Mouse (Mus musculus): Measurements from ENCODE around the gene Sycp3. TPM values are rescaled to one million over a fixed set of nuclear protein-coding genes. Genes with fewer than 3 reads are reported as not detected.
"Not testable (repeated sequence)": the region's sequence is repeated elsewhere in the genome, so short reads cannot be mapped to it uniquely, and the experiment has no call there.

Sycp3 gene
- polyA plus RNA-seq, 1 experiment from 2014 or later = not detected

DNA sequence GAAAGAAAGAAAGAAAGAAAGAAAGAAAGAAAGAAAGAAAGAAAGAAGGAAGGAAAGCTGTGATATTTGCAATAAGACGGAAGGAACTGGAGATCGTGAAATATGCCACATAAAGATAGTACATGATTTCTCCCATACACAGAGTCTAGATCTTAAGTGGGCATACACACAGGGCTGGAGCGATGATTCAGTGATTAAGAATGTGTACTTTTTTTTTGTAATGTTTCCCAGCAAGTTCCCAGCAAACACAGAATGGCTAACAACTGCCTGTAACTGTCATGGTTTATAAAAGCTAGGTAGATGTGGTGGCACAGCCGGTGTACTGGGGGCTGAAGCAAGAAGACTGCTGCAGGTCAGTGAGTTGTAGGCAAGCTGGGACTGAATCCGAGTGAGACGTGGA, 7.4 kb upstream of the Sycp3 start:
- no peaks in the 10 kb centered on the region for H3K27me3 ChIP-seq
- WGBS = 83% methylated on average over 6 of the region's 6 CpGs

DNA sequence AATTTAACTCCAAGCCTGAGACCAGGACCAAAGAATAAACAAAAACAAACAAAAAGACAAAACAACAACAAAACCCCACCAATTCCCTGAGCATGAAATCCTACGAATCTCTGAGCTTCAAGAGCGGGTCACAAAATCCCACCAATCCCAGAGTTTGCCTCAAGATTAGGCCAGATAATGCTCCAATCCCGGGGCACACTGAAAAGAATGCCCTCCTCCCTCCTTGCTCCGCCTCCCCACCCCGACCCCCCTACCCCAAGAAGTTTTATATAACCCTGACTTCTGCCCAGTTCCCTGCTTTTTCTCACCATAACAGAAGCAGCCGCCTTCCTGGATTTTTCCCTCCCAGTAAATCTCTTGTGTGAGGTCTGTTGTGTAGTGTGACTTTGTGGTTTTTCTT, 1.6 kb upstream of the Sycp3 start:
- Histone ChIP-seq H3K9me3 (replicated peaks) (no peaks in the 10 kb centered on the region), H3K27ac (replicated peaks) (no peak overlapping the region), H3K4me1 (no peaks in the 10 kb centered on the region), H3K4me2 (replicated peaks) (no peak overlapping the region), H3K9ac (no peak overlapping the region), H3K4me3 (replicated peaks) (no peak overlapping the region), H3K27me3 (no peaks in the 10 kb centered on the region), H3K36me3 (no peaks in the 10 kb centered on the region)
- no peak for ATAC-seq (ENCODE audit: insufficient number of reproducible peaks, low FRiP score, low TSS enrichment, low read depth)
- WGBS = 40% methylated on average over 6 of the region's 6 CpGs

More for the DNA sequence above, 7.4 kb upstream of the Sycp3 start:
- ATAC-seq (ENCODE audit: insufficient number of reproducible peaks, low FRiP score, low TSS enrichment, low read depth) = no peak
- no peaks in the 10 kb centered on the region for H3K4me1 ChIP-seq
- H3K27ac ChIP-seq (replicated peaks) = no peak overlapping the region
- H3K36me3 ChIP-seq = no peaks in the 10 kb centered on the region
- no peak overlapping the region for H3K9ac ChIP-seq
- H3K4me3 ChIP-seq (replicated peaks) = no peak overlapping the region
- H3K9me3 ChIP-seq (replicated peaks) = no peaks in the 10 kb centered on the region
- H3K4me2 ChIP-seq (replicated peaks) = no peak overlapping the region

DNA sequence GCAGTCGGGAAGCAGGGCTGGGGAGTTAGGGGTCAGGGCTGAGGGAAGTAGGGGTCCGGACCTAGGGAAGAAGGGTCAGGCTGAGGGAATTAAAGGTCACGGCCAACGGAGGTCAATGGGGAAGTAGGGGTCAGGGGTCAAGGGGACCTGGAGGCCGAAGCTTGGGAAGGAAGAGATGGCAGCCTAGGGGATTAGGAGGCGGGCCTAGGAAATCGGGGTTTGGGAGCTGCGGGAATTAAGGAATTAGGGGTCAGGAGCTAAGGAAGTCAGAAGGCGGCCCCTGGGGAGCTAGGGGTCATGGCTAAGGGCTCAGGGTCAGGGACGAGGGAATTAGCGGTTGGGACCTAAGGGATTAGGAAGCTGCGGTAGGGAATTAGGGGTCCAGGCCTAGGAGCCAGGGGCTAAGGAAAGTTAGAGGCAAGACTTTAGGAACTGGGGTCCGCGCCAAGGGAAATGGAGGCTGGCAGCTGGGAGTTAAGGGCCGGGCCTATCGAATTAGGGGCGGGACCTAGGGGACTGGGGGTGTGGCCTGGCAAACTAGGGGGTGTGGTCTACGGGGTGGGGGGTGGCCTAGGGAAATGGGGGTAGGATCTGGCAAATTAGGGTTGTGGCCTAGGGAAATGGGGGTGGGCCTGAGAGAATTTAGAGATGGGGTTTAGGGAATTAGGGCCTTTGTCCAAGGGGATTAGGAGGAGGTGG, 902 bp downstream of the Sycp3 start:
- Histone ChIP-seq H3K36me3 (no peaks in the 10 kb centered on the region), H3K9ac (no peak overlapping the region), H3K4me3 (replicated peaks) (no peak overlapping the region), H3K4me2 (replicated peaks) (no peak overlapping the region), H3K27me3 (no peaks in the 10 kb centered on the region), H3K4me1 (no peaks in the 10 kb centered on the region), H3K9me3 (replicated peaks) (no peaks in the 10 kb centered on the region), H3K27ac (replicated peaks) (no peak overlapping the region)
- 62% methylated on average over 18 of the region's 18 CpGs for WGBS
- ATAC-seq (ENCODE audit: insufficient number of reproducible peaks, low FRiP score, low TSS enrichment, low read depth) = no peak

DNA sequence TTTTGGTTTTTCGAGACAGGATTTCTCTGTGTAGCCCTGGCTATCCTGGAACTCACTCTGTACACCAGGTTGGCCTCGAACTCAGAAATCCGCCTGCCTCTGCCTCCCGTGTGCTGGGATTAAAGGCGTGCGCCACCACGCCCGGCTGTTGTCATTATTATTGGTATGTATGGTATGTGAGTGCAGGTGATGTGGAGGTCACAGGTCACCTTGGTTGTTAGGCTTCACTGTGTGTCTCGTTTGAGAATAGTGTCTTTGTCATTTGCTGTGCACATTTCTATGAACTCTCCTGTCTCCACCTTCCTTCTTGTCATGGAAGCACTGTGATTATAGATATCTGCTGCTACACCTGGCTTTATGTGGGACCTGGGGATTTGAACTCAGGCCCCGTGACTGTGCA, 23.5 kb downstream of the Sycp3 start:
- not testable (repeated sequence) for H3K4me3 ChIP-seq (replicated peaks); H3K4me1 ChIP-seq; H3K27me3 ChIP-seq

DNA sequence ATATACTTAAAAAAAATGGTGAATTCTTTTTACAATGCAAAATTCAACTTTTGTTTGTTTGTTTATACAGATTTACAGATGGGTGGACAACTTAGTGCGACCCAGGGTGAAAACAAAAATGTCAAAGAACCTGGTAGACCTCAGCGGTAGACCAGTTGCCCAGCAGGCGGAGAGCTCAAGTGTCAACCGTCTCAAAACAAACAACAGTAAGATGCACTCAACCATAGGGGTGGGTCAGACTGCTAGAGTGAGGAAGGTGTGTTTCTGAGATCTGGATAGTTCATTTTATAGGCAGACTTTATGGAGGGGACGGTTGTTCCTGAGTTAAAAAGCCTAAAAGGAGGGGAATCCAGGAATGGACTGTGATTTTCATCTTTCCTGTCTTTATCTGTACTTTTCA, 29.3 kb downstream of the Sycp3 start:
- Histone ChIP-seq H3K27ac (replicated peaks) (no peak overlapping the region), H3K4me1 (no peaks in the 10 kb centered on the region), H3K4me3 (replicated peaks) (no peak overlapping the region), H3K4me2 (replicated peaks) (no peak overlapping the region), H3K9me3 (replicated peaks) (no peaks in the 10 kb centered on the region), H3K27me3 (no peaks in the 10 kb centered on the region), H3K36me3 (0 out of 2 replicates have a peak, but pooled peaks cover 7% of the 10 kb centered on the region), H3K9ac (no peak overlapping the region)
- WGBS = 86% methylated on average over 5 of the region's 5 CpGs
- no peak for ATAC-seq (ENCODE audit: insufficient number of reproducible peaks, low FRiP score, low TSS enrichment, low read depth)

More for the DNA sequence above, 23.5 kb downstream of the Sycp3 start:
- H3K36me3 ChIP-seq; H3K27ac ChIP-seq (replicated peaks); H3K9ac ChIP-seq; ATAC-seq (ENCODE audit: insufficient number of reproducible peaks, low FRiP score, low TSS enrichment, low read depth); H3K9me3 ChIP-seq (replicated peaks); H3K4me2 ChIP-seq (replicated peaks): not testable (repeated sequence)
- WGBS = 87% methylated on average over 10 of the region's 10 CpGs

DNA sequence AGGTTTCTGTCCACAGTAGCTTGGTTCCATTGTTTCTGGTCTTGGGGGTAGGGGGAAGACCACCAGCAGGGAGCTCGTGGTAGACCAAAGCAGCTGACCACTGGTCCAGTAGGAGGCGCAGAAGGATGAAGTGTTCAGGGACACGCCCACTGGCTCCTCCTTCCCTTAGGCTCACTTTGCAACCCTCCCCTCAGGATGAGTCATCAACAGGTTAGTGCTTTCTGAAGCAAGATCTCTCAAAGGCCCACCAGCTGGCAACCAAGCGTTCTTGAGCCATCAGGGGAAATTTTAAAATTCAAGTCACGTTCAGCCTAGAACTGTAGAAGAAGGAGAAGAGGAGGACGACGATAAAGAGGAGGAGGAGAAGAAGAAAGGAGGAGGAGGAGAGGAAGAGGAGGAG, 32.3 kb downstream of the Sycp3 start:
- no peaks in the 10 kb centered on the region for H3K36me3 ChIP-seq
- no peak overlapping the region for H3K4me3 ChIP-seq (replicated peaks)
- WGBS = 66% methylated on average over 7 of the region's 7 CpGs
- no peak overlapping the region for H3K9ac ChIP-seq
- H3K27me3 ChIP-seq = no peaks in the 10 kb centered on the region
- H3K4me1 ChIP-seq = no peaks in the 10 kb centered on the region
- no peaks in the 10 kb centered on the region for H3K9me3 ChIP-seq (replicated peaks)
- no peak for ATAC-seq (ENCODE audit: insufficient number of reproducible peaks, low FRiP score, low TSS enrichment, low read depth)
- no peak overlapping the region for H3K4me2 ChIP-seq (replicated peaks)
- H3K27ac ChIP-seq (replicated peaks) = no peak overlapping the region

DNA sequence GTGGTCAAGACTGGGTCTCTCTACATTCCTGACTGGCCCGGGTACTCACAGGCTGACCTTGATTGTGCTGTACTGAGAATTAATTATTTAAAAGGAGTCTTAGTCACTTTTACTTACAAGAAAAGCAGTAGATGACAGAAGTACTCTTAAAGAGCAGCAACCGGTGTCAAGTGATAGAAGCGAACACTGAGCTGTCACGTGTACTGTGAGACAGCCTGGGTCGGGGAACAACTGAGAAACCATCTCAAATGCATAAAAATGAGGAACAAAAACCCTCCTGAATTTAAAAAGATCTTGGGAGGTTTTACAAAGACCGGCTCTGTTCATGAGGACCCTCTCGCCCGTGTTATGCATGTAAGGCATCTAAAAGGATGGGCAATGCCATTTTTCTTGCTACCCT, 33.3 kb downstream of the Sycp3 start:
- H3K27ac ChIP-seq (replicated peaks) = no peak overlapping the region
- H3K9me3 ChIP-seq (replicated peaks) = no peaks in the 10 kb centered on the region
- 82% methylated on average over 8 of the region's 8 CpGs for WGBS
- H3K4me3 ChIP-seq (replicated peaks) = no peak overlapping the region
- H3K9ac ChIP-seq = no peak overlapping the region
- H3K36me3 ChIP-seq = no peaks in the 10 kb centered on the region
- no peak for ATAC-seq (ENCODE audit: insufficient number of reproducible peaks, low FRiP score, low TSS enrichment, low read depth)
- no peaks in the 10 kb centered on the region for H3K27me3 ChIP-seq
- H3K4me2 ChIP-seq (replicated peaks) = no peak overlapping the region
- H3K4me1 ChIP-seq = no peaks in the 10 kb centered on the region

DNA sequence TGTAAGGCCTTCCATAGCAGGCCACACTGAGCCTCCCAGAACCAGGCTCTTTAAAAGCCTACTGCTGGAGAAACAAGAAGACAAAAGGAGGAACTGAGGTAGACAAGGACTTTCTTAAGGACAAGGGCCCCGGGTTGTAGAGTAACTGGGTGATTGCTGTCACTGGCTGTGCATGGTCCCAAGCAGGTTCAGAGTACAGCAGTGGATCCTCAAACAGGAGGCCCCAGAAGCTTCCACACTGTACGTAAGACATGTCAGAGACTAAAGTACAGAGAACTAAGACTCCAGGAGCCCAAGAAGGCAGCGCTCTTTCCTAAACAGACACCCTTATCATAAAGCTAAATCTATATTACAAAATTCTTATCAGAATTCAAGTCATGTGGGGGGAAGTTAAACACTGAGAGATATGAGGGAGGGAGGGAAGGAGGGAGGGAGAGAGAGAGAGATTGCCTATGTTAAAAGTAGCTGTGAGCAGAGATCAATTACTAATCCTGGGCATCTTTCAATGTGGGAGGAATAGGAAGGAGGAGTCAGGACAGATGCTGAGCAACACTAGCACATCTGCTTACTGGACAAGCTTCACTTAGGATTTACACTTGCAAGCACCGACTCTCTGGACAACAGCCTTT, 35.7 kb downstream of the Sycp3 start:
- H3K27me3 ChIP-seq = no peaks in the 10 kb centered on the region
- H3K9me3 ChIP-seq (replicated peaks) = no peaks in the 10 kb centered on the region
- WGBS = 81% methylated on average over 4 of the region's 4 CpGs
- no peak overlapping the region for H3K4me2 ChIP-seq (replicated peaks)
- H3K4me1 ChIP-seq = no peaks in the 10 kb centered on the region
- H3K9ac ChIP-seq = no peak overlapping the region
- no peaks in the 10 kb centered on the region for H3K36me3 ChIP-seq
- H3K4me3 ChIP-seq (replicated peaks) = no peak overlapping the region
- ATAC-seq (ENCODE audit: insufficient number of reproducible peaks, low FRiP score, low TSS enrichment, low read depth) = no peak
- H3K27ac ChIP-seq (replicated peaks) = no peak overlapping the region

DNA sequence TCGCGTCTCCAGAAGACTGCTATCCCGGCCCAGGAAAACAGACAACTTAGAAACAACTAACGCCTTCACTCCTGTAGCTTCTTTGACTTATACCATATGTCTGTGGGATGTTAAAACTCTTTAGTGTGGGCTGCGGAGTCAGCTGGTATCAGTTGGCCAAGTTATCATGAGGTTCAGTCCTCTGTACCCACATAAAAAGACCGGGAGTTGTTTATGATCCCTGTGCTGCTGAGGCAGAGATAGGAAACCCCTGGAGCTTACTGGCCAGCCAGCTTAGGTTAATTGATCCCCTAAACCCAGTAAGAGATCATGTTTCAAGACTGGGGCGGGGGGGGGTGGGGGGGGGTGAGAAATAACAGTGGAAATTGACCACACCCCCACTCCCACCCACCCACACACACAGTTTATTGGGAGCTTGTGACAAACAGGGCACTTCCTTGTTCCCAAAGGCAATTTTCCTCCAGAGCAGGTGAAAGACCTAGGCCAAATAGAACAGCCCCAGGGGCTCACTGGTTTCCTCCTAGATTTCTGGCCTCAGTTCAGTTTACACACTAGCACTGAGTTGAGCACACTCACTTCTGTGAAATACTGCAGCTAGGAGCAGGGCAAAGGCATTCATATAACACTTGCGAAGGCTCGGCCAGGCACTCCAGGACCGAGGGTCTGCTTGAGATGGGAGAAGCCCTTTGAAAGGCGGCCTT, 37.6 kb downstream of the Sycp3 start:
- Histone ChIP-seq H3K9ac (no peak overlapping the region), H3K4me3 (replicated peaks) (no peak overlapping the region), H3K27me3 (no peaks in the 10 kb centered on the region), H3K4me1 (peaks cover 11% of the 10 kb centered on the region; the same call in 1 of the 2 replicates), H3K9me3 (replicated peaks) (no peaks in the 10 kb centered on the region), H3K4me2 (replicated peaks) (no peak overlapping the region), H3K27ac (replicated peaks) (no peak overlapping the region), H3K36me3 (no peaks in the 10 kb centered on the region)
- no peak for ATAC-seq (ENCODE audit: insufficient number of reproducible peaks, low FRiP score, low TSS enrichment, low read depth)
- 50% methylated on average over 11 of the region's 11 CpGs for WGBS

DNA sequence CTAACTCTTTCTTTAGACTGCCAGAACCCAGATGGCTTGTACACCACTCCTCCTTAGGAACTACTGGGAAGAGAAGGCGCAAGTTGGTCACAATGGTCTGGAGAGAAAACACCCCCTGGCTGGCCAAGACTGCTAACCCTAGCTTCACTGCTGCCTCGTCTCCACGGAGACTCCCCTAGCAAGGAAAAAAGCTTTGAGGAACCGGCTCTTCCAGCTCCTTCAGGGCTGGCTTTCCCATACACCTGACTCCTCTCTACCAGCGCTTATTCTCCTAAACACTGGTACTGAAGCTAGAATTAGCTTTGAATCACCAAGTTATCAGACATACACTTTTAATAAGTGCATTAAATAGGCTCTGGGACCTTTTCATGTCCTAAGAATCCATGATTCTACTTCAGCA, 40.6 kb downstream of the Sycp3 start:
- H3K9me3 ChIP-seq (replicated peaks) = no peaks in the 10 kb centered on the region
- peaks cover 24% of the 10 kb centered on the region for H3K4me1 ChIP-seq
- ATAC-seq (ENCODE audit: insufficient number of reproducible peaks, low FRiP score, low TSS enrichment, low read depth) = no peak
- H3K9ac ChIP-seq = no peak overlapping the region
- no peak overlapping the region for H3K27ac ChIP-seq (replicated peaks)
- H3K27me3 ChIP-seq = no peaks in the 10 kb centered on the region
- no peak overlapping the region for H3K4me3 ChIP-seq (replicated peaks)
- 63% methylated on average over 5 of the region's 5 CpGs for WGBS
- no peak overlapping the region for H3K4me2 ChIP-seq (replicated peaks)
- no peaks in the 10 kb centered on the region for H3K36me3 ChIP-seq

DNA sequence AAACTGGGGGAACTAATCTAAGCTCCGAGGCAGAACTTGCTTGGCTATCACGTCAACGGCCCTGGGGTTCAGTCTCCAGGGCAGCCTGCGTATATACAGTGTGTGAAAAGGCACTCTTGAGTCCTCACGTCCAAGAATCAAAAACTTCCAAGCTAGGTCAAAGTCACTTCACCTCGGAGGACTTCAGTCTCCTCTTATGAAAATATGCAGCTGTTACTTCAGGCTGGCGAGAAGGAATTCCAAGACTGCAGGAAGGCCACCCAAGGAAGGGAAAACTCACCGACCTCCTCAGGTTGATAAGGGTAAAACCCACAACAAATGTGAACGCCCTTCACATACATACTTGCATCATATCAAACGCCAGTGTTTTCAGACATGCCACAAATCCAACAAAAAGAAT, 42.0 kb downstream of the Sycp3 start:
- ATAC-seq (ENCODE audit: insufficient number of reproducible peaks, low FRiP score, low TSS enrichment, low read depth) = no peak
- 63% methylated on average over 10 of the region's 10 CpGs for WGBS
- no peak overlapping the region for H3K4me3 ChIP-seq (replicated peaks)
- no peak overlapping the region for H3K9ac ChIP-seq
- no peaks in the 10 kb centered on the region for H3K9me3 ChIP-seq (replicated peaks)
- no peak overlapping the region for H3K4me2 ChIP-seq (replicated peaks)
- no peaks in the 10 kb centered on the region for H3K27me3 ChIP-seq
- H3K4me1 ChIP-seq = peaks cover 24% of the 10 kb centered on the region
- no peak overlapping the region for H3K27ac ChIP-seq (replicated peaks)
- H3K36me3 ChIP-seq = no peaks in the 10 kb centered on the region
